Mouse (Mus musculus) CD4-positive, CD25-positive, alpha-beta regulatory T cell, adult 2 months (primary cell): ENCODE measurements around the gene Samd8.
A peak's percentile ranks its signal among the peaks of the same experiment; 100 is the strongest.

ENCODE experiments used
- DNase-seq: peaks from one replicate; pipeline ENCODE4 v3.0.0-alpha.2; 2012; ENCODE audit warnings: low read depth, low spot score

The Samd8 gene

DNA sequence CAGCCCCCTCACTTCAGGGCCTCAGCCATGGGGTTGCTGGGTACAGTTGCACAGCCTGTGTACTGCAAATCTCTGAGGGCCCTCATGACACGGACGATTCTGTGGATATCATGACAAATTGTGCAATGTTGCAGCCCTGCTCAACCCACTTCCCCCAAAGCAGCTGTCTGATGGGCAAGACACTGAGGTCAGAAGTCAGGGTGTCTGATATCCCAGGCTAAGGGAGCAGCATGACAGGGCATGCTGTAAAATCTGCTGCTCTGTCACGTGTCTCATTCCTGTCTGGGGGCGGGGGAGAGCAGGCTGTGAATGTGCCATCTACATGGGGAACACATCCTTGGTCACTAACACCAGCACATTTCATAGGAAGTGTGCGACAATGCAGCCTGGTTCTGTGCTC lies 5.2 kb upstream of the Samd8 start:
- no peak for DNase-seq

DNA sequence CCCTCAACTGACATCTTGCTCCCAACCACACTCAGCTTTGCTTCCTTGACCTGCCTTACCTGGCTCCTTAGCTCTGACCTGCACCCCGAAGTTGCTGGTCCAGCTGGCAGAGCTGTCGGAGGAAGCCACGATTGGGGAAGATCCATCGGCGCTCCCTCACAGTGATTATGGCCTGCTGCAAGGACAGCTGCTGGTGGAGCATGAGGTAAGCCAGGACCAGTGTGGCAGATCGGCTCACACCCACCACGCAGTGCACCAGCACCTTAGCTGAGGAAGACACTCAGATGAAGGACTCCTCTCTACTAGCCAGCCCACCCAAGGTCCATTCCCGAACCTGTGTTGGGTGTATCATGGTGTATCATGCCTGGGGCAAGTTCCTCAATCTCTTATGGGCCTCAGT lies 4.1 kb upstream of the Samd8 start:
- DNase-seq: no peak

DNA sequence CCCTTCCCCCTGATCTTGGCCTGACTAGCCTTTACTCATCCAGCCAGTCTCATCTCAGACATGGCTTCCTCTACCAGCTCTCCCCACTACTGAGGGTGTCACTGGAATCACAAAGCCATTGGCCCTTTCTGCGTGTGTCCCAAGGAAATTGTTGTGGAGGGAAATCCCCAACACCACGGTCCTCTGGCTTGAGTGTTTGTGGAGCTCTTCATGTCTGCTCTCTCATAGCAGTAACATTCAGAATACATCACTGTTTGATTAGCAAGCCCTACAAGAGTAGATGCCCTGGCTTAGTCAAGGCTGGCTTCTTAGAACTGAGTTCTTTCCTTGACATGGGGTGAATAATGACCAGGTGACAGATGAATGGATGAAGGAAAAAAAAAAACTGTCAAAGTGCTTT lies 3.5 kb upstream of the Samd8 start:
- no peak for DNase-seq

DNA sequence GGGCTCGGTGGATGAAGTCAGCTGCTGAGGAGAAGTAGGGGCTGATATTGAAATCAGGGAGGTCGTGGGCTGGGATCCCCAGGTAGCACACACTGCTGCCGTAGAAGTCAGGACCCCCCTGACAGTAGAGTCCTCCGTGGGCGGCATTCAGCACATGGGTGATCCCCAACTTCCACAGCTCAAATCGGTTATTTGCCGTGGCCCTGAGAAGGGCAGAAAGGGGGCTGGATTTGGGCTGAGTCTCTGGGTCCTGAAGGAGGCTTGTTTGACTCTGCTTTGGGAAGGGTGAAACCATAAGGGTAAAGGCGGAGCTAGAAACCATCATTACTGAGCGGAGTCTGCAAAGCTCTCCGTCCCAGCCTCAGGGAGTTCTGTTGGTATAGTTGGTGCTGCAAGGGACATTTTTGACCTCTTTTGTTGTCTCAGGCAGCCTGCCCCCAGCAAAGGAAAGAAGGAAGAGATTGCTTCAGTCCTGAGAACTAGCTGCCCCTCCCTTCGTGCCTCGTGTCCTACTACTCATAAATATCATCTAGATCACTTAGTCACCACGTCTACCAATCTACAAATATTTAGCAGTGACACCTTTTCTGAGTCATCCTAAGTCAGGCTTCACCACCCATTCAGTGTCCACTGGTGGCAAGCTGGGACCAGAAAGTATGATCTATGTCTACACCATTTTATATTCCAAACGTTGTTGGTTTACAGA lies 2.7 kb upstream of the Samd8 start:
- no peak for DNase-seq

DNA sequence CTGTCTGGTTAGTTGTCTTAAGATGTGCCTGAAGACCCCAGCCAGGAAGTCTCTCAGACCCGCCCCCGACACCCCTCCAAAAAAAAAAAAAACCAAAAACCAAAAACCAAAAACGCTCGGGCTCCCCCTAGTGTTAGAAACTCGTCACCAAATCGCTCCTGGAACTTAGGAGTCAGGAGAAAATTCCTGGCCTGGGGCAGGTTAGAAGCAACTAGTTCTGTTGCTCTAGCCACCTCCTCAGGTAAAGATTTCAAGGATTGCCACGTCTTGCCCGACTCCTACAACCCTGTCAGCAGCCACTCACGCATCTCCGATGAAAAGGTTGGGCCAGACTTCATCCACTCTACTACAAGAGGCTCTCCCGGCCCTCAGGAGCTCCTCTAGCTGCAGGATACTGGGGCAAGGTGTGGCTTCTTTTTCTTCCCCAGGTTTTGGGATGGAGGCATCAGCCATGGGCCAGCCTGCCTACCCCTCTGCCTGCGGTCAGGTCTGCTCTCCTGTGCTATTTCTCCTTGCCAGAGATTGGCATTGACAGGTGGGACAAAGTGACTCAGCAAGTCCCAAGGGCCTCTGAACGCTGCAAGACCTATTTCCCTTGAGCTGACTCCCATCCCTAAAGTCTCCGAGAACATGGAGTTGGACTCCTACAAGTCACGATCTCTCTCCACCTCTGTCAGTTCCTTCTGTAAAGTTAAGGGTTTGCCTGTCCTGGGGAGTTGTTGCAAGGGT lies 2.0 kb upstream of the Samd8 start:
- DNase-seq: peak; percentile 61

DNA sequence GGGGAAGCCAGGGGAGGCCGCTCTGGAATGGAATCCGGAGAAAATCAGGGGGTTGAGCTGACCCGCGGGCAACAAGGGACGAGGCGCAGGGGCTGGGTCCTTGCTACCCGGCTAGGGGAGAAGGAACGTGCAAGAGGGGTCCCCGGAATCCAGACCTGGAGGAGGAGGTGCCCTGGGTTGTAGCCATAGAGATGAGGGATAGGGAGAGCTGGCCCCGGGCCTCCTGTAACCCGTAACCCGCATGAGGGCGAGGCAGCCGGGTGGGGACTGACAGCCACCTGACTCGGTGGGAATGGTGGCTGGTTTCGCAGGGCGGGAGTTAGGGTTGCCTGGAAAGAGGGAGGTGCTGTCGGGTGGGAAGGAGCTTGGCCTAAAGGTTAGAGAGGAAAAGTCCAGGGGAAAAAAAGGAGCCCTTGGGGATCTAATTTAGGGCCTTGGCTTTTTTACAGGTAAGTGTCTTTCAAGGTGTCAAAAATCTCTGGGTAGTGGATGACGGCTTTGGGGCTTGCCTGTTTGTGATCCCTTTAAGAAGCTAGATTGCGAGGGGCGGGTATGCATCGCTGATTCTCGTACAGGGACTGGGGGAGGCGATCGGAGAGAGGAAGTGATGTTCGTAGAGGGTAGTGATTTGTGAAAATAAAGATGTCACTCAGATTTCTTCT lies 681 bp downstream of the Samd8 start, which contains the start of gene Dusp13:
TSS of gene Dusp13 (minus strand) at position 301 of the 662 bp plus-strand sequence.
- DNase-seq: peak; percentile 85

DNA sequence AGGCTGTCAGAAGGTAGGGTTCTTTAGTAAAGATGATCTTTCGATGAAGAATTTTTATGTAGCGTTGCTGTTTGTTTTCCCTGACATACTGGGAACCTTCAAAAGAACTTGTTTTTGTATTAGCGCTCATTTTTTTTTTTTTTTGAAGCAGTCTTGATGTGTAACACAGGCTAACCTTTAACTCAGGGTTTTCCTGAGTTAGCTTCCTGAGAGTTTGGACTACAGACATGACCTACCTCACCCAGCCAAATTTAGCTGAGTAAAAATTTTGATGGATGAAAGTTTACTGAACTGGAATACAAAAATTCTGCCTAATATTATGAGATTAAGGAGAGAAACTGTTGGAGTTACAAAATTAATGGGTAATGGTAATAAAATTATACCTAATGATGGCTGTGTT lies 2.1 kb downstream of the Samd8 start:
- no peak for DNase-seq

DNA sequence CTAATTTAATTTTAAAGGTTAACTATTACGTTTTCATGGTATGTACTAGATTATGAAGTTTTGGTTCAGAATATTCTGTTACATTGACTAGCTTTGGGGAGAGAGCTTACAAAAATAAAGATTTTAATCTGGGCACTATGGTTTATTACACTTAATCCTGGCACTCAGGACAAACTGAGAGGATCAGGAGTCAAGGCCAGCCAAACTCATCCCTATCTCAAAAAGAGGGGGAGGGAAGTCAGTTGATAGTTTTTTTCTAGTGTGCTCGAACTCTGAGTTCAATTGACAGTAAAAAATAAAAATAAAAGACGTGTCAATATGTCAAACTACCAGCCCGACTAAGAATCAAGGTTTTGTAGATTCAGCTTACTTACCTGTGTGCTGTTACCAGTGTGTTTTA lies 3.0 kb downstream of the Samd8 start:
- no peak for DNase-seq

DNA sequence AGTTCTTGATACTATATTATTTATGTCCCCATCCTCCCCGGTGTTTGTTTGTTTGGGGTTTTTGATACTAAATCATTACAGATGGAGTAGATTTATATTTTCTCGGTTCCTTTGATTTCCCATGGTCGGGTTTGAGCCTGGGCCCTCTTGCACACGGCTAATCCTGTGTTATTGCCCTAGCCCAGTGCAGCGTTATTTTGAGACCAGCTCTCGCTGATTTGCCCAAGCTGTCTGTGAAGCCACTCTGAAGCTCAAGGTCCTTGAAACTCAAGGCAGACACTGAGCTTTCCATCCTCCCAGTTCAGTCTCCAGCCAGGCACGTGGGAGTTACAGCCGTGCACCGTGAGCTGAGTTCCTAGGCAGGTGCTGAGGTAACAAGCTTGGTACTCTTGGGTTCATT lies 11.2 kb downstream of the Samd8 start:
- DNase-seq: no peak

DNA sequence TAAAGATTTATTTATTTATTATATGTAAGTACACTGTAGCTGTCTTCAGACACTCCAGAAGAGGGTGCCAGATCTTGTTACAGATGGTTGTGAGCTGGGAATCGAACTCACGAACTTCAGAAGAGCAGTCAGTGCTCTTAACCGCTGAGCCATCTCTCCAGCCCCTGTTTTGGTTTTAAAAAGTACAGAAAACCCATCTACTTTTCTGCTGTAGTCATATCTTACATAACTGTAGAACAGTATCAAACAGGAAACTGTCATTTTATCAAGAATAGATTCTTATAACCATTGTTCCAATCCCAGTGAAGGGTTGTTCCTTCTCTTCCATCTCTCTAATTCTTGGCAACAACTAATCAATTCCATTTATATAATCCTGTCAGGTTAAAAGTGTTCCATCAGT lies 13.4 kb downstream of the Samd8 start:
- no peak for DNase-seq

DNA sequence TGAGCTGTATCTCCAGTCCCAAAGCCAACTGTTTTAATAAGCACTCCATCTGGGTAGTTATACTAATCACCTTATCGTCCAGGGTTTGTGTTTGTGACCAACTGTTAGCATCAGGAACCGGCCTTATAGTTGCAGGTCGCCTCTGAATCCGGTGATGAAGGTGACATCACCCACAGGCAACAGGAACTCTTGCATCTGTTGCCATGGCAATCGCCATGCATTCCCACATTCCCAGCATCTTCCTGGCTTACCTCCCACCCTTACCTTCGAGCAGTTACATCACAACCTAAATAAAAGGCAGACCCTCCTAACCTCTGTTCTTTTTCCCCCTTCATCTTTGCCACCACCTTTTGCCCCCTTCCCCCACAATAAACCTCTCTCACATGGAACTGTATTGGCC lies 14.3 kb downstream of the Samd8 start:
- DNase-seq: no peak

DNA sequence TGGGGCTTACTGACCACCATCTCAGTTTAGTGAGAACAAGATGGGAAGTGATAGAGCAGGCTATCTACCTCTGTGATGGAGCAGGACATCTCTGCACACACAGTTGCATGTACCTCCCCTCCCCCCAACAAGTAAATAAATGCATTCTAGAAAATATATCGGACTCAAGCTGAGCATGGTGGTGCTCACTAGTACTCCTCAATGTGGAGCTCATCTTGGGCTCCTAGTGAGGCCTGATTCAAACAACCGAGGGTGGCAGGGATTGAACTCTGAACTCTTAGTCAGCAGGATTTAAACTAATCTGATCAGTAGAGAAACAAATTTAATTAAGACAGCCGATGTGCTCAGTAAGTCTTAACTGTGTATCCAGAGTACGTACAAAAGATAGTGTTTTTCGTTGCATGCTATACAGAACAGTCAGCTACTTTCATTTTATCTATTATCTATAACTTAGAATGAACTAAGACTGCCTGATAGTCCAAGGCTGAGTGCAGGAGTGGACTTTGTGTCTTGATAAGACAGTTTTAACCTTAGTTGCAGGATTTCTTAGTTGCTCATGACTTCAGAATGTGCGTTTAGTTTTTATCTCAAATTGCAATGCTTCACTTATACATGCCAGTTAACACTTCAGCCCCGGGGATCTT lies 15.5 kb downstream of the Samd8 start:
- DNase-seq: no peak

DNA sequence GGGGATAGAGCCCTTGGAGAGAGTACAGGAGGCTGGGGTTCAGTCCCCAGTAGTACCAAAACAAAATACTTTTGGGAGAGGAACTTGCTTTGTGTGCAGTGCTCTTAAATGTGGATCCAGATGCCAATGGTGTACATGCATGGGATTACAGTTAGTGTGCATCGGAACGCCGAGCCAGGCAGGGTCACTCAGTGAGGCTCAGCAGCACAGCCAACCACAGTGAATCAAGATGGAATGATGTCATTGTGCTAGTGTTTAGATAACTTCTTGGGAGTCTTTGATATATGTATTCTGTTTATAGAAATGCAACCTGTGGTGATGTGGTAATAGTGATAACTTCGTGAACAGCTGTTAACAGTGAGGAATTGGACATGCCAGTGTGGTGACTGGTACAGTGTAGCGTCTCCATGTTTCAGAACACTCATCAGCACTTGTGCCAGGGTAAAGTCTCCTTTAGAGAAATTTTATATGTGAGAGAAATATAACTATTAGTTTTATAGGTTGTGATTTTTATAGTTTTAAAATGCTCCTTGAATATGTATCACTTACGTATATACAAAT lies 16.1 kb downstream of the Samd8 start:
- DNase-seq: no peak

DNA sequence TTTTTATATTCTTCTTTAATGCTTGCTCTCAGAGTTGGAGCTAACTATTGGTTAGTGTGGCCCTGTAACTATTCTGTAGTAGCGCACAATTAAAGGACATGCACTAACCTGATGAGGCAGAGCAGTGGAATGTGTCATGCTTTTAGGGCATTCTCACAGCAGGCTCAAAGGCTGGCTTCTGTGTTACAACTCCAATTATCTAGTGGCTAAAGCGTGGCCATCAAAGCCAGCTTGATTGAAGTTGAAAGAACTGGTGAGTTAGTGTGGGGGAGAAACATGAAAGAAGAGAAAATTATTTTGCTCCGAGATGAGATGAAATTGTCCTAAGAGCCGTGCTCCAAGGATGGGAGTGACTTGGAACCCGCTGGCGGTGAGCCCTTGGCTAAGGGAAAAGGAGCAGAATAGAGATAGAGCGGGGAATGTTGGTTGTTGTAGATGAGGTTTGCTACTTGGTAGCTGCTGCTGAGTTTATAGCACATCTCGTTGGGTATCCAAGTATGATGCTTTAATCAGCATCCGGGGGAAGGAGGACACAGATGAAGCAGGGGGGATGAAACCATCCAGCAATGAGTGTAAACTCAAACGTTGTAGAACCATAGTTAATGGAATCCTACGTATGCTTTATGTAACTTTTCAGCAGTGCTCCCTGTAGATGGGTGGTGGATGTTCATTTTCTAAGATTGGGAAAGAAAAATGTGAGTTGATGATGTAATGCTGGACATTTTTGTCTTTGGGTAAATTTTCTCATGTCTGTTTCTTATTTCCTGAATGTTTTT lies 22.4 kb downstream of the Samd8 start:
- DNase-seq: no peak

DNA sequence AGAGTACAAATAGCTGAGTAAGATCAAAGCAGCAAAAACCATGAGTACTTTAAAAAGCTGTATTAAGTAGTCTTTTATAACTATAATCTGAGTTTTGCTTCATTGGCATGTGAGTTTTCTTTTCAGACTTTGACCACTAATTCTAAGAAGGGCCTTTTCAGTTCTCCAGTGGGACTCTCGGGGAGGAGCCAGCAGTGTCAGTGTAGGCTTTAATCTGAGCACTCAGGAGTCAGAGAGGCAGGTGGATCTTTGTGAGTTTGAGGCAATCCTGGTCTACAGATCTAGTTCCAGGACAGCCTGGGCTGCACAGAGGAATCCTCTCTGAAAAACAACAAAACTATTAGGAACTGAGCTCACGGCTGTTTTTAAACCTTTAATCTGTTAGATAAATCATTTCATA lies 23.6 kb downstream of the Samd8 start:
- DNase-seq: no peak

DNA sequence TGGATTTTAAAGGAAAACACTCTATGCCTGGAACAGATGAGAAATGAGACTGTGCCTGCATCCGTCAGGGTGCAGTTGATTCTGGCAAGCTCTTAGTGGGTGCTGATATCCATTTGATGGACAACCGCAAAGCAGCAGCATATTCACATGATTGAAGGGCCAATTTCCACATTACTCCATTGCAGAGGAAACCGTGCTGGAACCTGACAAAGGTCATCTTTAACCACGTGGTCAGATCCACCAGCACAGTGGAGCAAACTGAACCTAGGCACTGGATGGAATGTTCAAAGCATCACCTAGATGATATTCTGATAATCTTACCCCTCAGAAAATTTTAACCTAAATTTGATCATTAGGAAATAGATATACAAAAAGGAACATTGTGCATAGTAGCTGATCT lies 25.9 kb downstream of the Samd8 start:
- no peak for DNase-seq

DNA sequence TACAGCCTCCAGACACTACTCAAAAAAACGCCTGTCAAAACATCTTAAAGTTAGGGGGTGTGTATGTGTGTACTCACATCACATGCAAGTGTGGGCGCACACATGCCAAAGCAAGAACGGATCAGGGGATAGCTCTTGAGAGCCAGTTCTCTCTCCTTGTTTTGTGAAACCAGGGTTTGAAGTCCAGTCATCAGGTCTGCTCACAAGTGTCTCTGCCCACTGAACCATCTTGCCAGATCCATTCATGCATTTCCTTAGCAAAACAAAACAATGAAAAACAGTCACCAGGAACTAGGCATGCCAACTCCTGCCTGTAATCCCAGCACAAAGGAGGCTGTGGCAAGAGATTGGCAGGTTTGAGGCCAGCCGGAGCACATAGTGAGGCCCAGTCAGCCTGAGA lies 36.2 kb downstream of the Samd8 start:
- DNase-seq: no peak

DNA sequence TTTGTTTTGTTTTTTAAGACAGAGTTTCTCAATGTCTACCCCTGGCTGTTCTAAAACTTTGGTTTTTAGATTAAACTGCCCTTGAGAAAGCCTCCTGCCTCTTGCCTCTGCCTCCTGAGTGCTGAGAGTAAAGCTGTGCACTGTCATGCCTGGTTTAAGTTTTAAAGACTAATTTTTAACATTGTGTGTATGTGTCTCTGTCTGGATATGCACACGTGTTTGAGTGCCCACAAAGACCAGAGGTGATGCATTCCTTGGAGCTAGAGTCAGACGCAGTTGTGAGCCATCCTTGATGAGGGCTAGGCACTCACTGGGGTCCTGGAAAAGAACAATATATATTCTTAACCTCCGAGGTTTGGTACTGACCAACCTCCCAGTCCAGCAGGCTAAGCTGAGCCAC lies 37.0 kb downstream of the Samd8 start:
- DNase-seq: no peak

DNA sequence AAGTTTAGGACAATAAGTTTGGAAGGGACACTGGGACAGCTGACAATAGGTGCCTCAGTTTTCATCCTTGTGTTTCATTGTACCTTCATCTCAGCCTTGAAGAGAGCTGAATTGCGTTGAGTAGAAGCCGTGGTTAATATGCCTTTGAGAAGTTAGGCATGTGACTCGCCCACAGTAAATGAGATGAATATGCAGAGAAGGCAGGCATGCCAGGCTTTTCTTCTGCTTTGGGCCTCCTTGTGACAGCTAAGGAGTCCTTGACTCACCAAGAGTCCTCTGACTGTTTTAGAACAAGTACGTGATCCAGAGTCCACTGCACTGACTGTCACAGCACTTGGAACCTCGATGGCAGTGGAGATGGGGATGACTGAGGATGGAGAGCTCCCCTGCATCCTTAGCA lies 37.8 kb downstream of the Samd8 start:
- DNase-seq: no peak

DNA sequence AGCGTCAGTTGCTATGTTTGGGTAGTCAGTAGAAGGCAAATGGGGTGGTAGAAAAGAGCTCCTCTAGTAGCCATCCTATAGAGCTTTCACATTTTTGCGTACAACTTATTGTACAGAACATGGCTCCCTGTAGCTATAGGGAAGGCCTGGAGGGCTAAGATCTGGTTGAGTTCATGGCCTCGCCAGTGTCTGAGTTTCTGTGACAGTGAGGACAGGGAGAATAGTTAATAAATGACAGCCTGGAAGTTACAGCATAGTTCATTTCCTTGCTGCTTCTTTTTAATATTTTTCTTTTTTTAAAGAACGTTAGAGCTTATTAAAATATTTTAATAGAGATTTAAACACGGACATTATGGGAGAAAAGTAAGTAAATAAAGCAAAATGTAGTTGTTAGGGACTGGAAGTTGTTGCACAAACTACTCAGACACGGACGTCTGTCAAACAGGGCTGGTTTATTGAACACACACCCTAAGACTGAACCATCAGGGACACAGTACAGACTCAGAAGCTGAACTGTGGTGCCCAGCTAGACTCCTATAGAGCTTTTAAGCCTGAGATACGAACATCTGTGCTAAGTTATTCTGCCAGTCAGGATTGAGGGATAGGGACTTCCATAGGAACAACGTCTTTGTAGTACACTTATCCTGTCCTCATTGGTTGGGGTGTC lies 40.4 kb downstream of the Samd8 start:
- no peak for DNase-seq

DNA sequence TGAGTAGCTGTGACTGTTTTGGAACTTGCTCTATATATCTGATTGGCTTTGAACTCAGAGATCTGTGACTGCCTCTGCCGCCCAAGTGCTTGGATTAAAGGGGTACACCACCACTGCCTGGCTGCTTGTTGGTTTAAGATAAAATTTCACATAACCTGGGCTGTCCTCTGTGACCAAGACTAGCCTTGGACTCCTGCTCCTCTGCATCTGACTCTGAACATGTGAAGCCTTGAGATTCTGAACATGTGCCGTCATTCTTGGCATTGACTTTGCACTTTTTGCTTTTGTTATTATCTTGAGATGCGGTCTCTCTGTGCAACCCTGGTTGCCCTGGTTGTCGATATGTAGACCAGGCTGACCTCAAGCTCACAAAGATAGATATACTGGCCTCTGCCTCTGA lies 41.4 kb downstream of the Samd8 start:
- DNase-seq: no peak
